Mouse (Mus musculus) right cerebral cortex, postnatal 14 days (tissue): ENCODE results near the gene March2.
"Not testable (repeated sequence)": the region's sequence is repeated elsewhere in the genome, so short reads cannot be mapped to it uniquely, and the experiment has no call there.

Experiments
- DNase-seq: peaks from one replicate; pipeline ENCODE4 v3.0.0; 2022

The March2 gene

DNA sequence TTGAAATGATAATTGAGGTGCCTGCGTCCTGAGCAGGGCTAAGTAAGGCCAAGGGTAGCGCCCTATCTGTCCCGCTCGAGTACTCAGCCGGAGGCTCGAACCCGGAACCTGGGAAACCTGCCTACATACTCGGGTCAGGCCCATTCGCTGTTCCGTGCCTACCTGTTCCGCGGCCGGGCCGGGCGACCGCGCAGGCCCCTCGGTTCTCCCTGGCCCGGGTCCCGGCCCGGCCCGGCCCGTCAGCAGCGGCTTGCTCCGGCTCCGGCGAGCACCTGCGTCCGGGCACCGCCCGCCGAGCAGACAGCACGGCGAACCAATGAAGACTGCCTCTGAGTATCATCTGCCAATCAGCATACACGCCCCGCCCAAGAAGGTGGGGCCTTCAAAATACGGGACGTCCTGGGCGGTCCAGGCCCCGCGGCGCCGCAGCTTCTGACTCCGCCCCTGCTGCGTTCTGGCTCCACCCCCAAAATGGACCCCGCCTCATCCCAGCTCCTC lies at the start of gene March2:
Gene March2 (minus strand): TSS at position 287 of the 498 bp plus-strand sequence.
- DNase-seq, result peak; percentile 94

DNA sequence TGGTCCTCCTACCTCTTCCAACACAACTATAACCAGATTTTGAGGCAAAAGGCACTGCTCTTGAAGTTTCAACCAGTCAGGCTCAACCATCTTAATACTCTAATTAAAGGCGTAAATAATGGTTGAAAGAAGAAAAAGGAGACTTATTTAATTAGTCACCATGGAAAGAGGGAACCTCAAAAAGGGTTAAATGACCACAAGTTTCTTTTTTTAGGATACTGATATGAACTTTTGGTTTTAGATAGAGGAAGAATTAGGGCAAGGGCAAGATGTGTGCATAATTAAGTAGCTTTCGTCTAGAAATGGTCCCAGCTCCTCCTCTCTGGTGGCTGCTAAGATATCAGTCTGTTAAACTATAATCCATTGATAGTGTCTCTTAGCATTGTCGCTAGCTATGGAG lies 47.9 kb upstream of the March2 start:
- no peak for DNase-seq

DNA sequence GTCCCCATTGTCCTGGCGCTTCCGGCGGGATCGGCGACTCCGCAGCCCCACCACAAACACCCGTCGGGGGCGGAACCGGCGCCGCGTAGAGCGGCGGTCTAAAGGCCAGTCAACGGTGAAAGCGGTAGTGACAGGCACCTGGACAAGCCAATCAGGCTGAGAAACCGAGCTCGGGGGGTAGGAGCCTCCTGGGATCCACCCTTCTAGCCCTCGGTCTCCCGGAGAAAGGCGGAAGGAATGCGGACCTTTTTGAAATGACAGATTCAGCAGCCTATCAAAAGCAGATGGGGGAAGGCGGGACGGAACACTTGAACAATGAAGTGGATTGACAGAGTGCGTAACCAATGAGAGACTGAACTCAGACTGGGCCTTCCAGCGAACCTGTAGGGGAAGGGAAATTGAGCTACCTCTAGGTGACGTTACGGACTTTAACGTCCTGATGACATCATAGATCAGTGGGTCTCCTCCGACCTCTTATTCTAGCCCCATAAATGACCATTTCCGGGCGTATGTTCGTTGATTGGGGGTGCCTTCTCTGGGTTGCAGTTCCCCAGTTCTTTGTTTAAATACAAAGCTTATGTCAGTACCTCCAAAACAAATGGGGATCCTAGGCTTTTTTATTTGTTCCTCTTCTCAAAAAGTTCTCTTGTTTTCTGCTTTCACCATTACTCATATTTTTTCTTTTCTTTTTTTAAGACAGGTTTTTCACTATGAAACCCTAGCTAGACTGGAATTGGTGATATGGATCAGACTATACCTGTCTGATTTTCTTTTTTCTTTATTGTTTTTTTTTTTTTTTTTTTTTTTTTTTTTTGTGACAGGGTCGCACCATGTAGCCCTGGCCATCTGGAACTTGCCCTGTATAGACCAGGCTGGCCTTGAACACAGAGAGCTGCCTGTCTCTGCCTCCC lies 42.0 kb upstream of the March2 start, which contains the start of gene Rab11b:
Gene Rab11b (minus strand): TSS at position 276 of the 911 bp plus-strand sequence.
- DNase-seq, result peak; percentile 99

DNA sequence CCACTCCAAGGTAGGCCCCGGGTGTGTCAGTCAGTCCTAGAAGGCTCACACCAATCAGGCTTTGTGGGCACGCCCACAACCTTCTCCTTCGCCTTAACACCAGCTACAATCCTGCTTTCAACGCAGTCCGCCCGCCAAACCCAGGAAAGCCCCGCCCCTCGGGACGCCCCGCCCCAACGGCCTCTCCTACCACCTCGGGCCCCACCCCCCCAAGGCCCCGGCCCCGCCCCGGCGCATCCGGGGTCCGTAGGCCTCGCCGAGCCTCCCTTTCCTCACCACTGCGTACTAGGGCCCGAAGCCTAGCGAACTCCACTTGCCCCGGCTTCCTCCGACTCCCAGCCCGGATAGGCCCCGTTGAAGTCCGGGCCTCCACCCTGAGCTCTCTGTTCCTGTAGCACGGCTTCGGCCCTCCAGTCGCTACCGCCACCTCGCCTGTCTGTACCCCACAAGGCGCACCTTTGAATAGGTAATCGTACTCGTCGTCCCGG lies 41.3 kb upstream of the March2 start:
- DNase-seq, result peak; percentile 90

DNA sequence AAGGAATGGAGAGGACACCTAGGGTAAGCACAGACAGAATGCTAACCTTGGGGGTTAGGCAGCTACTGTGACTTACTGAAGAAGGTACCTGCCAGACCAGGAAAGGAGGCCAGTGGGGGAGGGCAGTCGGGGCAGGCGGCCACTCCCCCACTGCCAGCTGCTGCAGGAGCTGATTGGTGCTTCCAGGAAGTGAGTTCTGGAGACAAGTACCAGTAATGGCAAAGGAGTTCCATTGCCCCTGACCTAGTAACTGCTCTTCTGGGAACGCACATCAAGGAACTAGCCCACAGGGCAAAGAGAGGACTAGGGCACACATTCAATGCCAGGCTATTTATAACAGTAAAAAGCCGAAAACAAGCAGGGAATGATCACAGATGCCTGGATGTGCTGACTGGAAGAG lies 38.8 kb upstream of the March2 start:
- no peak for DNase-seq

DNA sequence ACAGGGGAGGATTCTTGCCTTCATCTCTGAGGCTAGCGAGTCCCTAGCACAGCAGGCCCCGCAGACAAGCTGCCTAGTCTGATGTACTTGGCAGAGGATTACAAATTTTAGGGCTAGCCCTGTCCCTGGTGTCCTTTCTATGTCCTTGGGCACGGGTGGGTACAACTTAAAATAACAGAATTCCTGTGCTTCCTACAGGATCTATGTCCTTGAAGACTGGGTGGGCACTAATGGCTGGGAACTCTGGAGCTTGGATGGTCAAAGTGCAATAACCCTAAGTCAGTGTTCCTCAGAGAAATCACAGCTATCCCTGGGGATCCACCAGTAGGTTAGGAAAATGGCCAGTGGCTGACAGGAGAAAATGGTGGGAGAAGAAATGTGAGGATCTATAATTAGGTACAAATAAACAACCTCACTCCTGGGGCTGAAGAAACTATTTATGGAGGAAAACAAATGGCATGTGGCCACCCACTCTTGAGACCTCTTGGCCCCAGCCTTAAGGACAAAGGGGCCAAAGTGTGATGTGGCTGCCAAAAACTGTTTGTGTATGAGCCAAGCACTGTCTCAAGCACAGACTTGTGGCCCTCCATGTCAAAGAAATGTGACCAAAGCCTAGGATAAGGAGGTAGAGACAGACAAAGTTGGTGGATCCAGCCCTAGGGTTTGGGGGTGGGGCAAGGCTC lies 37.8 kb upstream of the March2 start:
- DNase-seq, result no peak

DNA sequence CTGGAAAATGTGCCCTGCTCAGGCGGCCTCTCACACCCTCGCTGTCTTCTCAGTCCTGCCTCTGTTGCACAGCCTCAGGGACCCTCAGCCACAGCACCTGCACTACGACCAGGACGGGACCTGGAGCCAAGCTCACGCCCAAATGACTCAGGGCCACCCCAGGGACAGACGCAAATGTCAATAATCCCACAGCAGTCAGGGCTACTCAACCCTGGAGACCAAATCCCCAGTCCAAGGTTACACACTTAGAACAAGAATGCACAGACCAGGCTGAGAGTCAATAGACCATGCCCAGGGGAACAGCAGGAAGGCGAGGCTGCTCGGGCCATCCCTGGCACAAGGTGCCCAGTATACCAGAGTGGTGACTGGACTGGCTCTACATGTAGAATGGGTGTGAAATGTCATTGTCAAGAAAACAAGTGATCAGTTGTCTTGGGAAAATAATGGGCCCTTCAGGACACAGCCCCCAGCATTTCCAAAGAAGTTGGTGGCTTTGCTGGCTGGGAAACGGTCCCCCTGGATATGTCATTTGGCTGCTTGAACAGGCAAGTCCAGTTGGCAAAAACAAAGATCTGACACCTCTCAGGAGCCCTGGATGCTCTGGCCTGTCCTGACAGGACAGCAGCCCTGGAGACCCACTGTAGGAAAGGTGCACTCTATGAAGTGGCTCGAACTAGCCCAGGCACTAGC lies 37.1 kb upstream of the March2 start:
- DNase-seq, result no peak

DNA sequence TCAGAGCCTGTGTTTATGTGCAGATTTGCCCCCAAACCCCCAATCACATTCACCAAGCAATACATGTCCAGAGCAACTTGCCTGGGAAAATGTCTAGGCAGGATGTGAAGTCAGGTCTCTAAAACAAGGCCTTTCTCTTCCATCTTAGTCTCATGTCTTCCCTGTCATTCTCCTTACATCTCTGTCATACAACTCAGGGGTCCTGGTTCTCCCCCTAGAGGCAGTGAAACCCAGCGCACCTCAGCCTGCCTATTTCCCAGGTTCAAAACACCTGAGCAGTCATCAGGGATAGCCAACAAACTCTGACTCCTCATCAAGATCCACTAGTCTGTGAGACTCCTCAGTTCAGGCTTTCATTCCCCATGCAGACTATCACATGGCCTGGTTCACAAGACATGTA lies 36.2 kb upstream of the March2 start:
- no peak for DNase-seq

DNA sequence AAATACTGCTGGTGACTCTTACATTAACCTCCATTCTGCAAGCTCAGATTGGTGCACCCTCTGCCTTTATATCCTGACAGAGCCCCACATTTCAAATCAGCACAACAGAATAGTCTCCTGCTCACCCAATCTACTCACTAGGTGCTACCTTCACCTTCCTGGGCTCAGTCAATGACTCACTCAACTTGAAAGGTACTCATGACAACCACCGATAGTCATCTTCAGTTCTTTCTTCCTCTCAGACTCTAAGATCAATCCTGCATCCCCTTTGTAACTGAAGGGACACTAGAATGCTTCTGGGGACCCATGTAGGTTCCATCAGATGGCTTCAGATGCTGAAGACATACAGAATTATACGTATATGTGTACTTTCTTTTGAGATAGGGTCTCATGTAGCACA lies 33.8 kb upstream of the March2 start:
- no peak for DNase-seq

DNA sequence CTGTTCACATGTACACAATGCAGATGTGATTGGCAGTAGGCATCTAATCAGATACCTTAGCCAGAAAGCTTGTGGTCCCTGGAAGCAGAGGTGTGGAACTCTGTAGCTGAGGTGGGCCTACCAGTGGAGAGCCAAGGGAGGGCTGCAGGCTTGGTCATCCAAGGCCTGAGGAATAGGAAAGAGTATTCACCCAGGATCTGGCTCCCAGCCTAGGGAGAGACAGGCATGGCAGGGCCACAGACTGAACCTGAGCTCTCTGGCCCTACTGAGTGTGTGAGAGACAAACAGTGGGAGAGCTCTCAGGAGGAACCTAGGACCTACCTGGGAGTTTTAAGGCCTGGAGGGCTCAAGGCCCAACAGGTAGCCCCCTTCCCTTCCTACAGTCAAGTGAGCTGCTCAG lies 32.7 kb upstream of the March2 start:
- DNase-seq, result no peak

DNA sequence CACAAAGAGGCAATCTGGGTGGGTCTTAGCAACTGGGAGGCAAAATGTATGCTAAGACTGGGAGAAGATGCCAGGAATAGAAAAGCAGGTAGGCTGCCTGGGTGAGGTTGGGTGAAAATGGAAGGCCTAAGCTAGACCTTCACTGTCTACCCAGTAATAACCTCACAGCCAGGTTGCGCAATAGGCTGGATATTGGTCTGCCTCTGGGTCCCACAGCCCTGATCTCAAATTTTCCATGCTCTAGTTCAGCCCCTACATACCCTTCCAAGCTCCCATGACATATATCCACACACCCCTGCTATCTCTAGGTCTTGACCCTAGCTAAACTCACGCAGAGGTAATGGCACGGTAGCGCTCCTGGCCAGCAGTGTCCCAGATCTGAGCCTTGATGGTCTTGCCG lies 31.0 kb upstream of the March2 start:
- no peak for DNase-seq

DNA sequence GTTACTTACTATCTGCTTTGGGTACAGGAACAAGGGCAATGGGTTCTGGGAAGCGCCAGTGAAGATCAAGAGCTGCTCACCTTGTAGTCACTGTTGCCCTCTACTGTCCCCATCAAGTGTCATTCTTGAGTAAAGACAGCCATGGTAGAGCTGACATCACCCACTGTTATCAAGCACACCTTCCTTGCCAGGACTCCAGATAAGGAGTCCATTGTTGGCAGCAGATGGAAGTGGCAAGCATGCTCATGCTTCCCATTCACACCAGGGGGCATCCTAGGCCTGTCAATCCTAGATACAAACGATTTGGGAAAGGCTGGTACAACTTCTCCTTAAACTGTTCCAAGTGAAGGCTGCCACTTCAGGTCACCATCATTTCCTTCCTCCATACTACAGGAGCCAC lies 27.5 kb upstream of the March2 start:
- no peak for DNase-seq

DNA sequence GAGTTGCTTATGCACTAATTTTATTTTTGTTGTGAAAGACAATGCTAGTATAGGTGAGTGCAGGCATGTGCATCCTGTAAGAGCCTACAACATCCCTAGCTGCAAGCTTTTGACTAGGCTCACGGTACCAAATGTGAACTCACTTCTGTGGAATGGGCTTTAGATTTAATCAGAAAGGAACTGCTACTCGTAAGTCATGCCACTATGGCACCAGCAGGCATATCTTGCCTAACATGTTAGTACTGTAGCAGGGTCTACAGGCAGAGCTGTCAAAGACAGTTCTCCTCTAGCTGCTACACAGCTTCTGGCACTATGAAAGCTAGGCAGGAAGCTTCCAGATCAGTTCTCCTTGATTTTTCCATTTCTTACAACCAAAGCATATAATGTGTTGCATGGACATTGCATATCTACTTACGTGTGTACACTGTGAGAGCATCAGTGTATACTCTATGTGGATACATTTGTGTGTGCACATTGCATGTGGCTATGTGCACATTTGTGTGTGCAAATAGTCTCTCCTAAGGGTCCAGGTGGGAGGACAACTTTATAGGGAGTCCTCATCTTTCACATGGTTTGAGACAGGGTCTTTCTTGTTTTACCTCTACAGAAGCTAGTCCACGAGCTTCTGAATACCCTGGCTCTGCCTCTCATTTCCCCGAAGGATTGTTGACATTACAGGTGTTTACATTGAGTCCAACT lies 26.4 kb upstream of the March2 start:
- no peak for DNase-seq

DNA sequence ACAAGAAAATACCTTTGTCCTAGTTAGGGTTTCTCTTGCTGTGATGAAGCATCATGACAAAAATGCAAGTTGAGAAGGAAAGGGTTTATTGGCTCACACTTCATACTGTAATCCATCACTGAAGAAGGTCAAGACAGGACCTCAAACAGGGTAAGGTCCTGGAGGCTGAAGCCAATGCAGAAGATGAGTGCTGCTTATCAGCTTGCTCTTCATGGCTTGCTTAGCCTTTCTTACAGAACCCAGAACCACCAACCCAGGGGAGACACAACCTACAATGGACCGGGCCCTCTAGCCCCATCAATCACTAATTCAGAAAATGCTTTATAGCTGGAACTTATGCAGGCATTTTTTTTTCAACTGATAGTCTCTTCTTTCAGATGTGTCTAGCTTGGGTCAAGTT lies 23.9 kb upstream of the March2 start:
- DNase-seq, result no peak

DNA sequence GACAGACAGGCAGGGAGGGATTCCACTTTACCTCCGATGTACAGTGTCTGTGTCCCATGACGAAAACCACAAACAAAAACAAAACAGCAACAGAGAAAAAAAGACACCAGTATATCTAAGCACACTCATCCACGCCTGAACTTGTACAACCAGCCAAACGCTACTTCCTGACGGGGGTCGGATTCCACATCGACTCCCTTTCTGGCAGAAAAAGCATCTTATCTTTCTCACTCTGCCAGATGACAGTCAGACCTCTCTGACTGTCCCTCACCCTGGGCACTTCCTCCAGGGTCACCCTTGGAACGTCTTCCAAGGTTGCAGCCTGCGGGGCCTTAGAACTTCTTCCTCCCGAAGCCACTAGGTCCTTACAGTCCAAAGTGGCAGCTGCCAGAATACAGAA lies 15.1 kb upstream of the March2 start:
- DNase-seq, result not testable (repeated sequence)

DNA sequence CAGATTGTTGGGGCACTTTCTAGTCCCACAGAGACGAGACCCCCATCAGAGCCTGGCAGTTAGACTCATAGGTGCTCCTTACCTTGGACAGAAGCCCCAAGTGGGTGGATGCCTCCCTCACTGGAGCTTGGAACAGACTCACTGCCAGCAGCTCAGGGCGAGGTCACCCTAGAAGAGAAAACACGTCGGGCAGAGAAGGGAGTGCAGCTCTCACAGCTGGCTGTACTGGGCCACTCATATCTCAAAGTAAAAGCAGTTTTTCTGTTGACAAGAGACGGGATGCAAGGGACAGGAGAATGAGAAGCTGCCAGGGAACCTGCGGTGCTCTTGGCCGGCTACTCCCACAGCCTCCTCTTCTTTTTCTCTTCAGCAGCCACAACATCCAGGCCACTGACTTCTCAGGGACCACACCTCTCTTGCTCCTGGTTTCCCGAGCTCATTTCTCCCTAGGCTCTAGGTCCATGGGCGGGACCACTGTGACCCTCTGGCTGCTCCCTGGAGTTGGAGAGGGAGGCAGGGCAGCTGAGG lies 14.2 kb upstream of the March2 start:
- not testable (repeated sequence) for DNase-seq

DNA sequence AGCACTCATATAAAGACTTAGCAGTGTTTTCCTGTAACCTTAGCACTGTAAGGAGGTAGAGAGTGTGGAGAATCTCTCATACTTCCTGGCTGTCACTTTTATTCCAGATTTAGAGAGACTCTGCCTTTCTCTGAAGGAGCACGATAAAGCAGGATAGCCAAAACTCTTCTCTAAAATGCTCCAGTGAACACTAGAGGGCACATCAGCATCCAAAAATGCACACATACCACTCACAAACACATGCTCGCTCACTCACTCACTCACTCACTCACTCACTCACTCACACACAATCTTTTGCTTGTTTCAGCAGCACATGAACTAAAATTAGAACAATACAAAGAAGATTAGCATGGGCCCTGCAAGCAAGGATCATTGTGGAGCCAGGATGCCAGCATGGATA lies 10.7 kb upstream of the March2 start:
- DNase-seq, result no peak

DNA sequence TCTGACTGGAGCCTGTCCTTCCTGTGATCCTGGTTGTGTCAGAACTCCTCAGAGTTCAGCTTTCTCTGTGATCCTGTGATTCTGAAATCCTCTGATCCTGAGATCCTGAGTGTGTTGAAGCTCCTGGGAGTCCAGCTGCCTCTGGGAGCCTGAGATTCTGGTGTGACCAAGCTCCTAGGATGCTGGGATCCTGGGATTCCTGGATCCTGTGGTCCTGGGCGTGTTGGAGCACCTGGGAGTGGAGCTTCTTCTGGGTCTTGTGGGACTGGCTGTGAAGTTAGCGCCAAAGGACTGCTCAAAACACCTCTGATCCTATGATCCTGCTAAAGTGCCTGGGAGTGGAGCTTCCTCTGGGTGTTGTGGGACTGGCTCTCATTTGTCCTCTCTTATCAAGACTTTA lies 9.9 kb upstream of the March2 start:
- DNase-seq, result no peak

DNA sequence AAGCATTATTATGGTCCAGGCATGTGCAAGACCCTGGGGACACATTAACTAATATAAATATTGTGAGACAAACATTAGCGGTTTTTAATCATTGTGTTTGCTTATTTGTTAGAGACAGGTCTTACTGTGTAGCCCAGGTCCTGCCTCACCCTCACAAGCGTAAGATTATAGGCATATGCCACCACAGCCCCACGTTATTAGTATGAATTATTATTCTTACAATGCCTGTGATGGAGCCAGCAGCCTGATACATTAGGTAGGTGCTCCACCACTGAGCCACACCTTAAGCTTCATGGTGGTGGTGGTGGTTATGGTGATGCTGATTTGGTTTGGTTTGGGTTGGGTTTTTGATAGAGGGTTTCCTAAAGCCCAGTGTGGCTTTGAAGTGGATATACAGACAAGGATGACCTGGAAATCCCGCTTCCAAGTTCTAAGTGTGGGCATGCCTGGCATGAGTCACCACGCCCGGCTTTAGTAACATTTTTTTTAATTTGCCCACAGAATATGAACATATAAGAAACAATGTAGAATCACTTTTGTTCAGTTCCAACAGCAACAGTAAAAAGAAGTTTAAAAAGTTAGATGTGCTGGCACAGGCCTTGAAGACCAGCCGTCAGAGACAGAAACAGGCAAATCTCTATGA lies 1.4 kb upstream of the March2 start:
- no peak for DNase-seq

DNA sequence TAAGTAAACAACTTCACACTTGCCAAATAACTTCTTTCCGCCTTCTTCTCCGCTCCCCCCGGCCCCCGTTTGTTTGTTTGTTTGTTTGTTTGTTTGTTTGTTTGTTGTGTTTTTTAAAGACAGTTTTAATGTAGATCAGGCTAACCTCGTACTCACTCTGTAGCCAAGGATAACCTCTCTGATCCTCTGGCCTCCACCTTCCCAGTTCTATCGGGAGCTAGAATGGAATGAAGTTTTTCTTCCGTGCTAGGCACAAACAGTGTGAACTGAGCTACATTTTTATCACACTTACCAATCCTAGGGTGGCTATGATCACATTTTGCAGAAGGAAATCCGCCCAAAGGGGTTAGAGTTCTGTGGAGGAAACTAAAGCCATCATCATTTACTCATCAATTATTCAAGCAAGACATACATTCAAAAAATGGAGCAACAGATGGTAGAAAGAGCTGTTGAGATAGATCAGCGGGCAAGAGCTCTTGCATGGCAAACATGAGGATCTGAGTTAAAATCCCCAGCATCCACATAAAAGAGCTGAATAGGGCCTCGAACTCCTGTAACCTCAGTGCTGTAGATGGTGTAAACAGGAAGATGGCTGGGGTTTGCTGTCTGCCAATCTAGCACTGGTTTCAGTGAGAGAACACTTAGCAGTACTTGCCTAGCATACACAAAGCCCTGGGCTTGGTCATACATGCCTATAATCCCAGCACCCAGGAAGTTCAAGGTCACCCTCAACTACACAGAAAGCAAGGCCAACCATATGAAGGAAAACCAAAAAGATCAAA lies 665 bp upstream of the March2 start:
- no peak for DNase-seq

DNA sequence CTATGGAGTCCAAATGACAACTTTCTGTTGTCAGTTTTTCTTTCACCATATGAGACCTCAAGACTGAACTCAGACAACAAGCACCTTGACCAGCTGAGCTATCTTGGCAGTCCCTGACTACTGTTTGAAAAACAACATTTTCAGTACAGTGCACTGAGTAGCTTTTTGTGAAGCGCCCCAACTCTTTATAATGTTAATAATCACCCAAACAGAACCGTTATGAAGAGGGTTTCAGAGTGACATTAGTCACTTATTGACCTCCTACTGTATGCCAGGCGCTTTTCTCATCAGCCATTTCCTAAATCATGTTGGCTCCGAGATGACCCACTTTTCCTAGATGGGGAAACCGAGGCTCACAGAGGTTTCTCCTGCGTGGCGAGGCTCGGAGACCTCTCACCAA lies 488 bp downstream of the March2 start:
- DNase-seq, result no peak
